ENCODE assay signal across 13 mouse cellular contexts in the genomic region with DNA sequence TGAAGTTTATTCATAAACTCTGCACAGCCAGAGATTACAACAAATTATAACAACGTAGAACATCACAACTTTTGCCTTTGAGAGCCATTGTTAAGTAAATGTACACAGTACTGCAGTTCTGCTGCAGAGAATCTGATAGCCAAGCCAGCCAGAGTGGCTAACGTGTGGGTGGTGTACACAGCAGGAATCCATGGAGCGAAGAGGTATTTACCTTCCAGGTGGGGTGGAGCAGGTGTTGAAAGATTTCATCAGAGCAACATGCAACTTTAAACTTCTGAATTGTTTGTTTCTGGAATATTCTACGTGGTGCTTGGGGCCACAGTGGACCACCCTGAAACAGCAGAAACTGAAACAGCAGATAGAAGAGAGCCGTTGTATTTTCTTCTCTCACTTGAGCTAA.
"Had no signal": no experiment of that assay in that cellular context is flagged by ENCODE, and none has a peak within 500 bp of the region (broad histone marks: within the 10 kb centered on the region; RNA-seq: fewer than 3 reads in every experiment).

No protein-coding gene starts in this region.

- H3K9me3 ChIP-seq: limb, embryonic 12.5 days; lung, embryonic 15.5 days; midbrain, embryonic 15.5 days; neural tube, embryonic 12.5 days had no signal

- H3K36me3 ChIP-seq: limb, embryonic 12.5 days; lung, embryonic 15.5 days; midbrain, embryonic 15.5 days; neural tube, embryonic 12.5 days had no signal

- H3K27me3 ChIP-seq: limb, embryonic 12.5 days; lung, embryonic 15.5 days; midbrain, embryonic 15.5 days; neural tube, embryonic 12.5 days had no signal

- H3K4me1 ChIP-seq: midbrain, embryonic 15.5 days; neural tube, embryonic 12.5 days had no signal

- H3K27ac ChIP-seq: hindbrain, postnatal 0 days; kidney, postnatal 0 days; limb, embryonic 12.5 days; lung, embryonic 15.5 days; midbrain, embryonic 15.5 days; neural tube, embryonic 12.5 days had no signal

- H3K4me2 ChIP-seq: limb, embryonic 12.5 days; lung, embryonic 15.5 days; midbrain, embryonic 11.5 days; midbrain, embryonic 15.5 days; neural tube, embryonic 12.5 days had no signal

- H3K9ac ChIP-seq: limb, embryonic 12.5 days; lung, embryonic 15.5 days; midbrain, embryonic 15.5 days; neural tube, embryonic 12.5 days had no signal

- DNase-seq: kidney, adult 11 months; kidney, adult 9 months; kidney, postnatal 36 days; layer of hippocampus, adult 9-11 months; spleen, adult 18-20 months; thymus, postnatal 4 days had no signal

- H3K4me3 ChIP-seq: limb, embryonic 12.5 days; lung, embryonic 15.5 days; midbrain, embryonic 15.5 days; neural tube, embryonic 12.5 days had no signal

- ATAC-seq: midbrain, embryonic 15.5 days had no signal
